Mouse (Mus musculus): ENCODE measurements around the gene Acads.
"Not testable (repeated sequence)": the region's sequence is repeated elsewhere in the genome, so short reads cannot be mapped to it uniquely, and the experiment has no call there.

The Acads gene

DNA sequence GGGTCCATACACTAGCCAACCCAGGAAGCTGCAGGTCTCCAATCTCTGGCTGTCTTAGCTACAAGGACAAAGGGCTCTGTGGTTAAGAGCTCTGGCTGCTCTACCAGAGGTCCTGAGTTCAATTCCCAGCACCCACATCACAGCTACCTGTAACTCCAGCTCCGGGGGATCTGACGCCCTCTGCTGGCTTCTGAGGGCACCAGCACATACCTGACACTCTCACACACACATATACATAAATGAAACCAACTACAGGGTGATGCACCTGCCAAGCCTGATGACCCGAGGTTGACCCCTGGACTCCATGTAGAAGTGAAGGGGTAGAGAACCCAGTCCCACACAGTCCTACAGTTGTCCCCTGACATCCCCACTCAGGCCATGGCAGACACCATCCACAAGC is 2.7 kb downstream of the Acads start:
- no peak for DNase-seq

DNA sequence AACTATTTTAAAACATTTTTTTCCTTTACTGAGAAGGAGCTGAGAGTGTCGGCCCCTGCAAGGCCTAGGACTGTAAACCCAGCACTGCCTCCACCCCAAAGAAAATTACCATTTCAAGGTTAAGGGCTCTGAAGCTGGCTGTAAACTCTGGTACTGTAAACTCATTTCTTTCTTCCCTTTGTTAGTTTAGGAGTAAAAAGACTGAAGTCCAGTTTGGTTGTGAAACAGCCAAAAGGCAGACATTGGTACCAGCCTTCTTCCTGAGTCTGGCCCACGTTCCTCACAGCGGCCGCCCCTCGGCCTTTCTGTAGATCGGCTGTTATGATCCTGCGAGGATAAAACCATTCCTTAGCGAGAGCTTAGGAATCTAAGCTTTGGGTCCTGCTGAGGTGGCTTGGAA is 4.6 kb downstream of the Acads start:
- no peak for DNase-seq

DNA sequence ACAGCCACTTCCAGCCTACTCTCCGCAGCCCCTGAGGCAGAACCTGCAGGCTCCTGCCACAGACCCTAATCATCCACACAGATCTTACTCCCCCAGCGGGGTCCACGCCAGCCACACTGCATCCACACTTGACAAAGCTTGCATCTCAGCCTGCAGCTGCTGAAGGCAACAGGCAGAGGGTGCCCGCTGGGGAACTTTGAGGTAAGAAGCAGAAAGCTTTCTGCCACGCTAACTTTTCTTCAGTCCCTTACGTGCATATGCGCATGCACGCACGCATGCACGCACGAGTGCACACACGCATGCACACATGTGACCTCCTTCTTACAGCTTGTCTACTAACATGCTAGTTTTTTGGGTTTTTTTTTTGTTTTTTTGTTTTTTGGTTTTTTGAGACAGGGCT is 5.9 kb downstream of the Acads start:
- DNase-seq, result no peak

DNA sequence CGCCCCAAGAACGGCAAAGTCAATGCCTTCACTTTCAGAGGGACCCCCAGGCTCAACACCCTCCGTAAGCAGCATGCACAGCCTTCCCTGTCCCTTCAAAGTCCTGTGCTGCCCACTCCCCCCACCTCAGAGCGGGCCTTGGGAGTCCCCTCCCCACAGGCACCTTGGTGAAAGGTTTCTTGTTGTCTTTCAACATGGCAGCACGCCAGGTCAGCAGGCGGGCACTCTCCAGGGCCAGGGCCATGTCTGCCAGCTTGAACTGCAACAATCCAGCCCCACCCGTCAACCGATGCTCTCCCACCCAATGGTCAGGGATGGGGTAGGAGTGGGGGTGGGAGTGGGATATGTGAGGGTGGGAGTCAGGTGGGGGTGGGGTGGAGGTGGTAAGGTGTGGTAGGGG is 8.0 kb downstream of the Acads start:
- DNase-seq, result no peak

DNA sequence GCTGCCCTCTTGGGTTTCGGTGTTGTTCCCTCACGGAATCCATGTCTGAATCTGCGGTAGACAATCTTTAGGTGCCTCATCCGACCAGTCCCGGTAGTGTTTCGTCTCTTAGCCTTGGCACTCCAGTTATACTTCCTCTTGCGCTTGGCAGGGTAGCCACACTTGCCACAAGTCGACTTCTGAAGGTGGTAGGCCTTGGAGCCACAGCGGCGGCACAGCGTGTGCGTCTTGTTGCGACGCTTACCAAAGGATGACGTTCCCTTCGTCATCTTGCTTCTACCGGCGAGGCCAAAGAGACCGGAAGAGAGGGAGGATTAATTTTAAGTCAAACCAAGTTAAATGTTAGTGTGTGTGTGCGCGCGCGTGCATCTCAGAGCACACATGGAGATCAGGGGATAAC is 15.9 kb downstream of the Acads start:
- not testable (repeated sequence) for DNase-seq

DNA sequence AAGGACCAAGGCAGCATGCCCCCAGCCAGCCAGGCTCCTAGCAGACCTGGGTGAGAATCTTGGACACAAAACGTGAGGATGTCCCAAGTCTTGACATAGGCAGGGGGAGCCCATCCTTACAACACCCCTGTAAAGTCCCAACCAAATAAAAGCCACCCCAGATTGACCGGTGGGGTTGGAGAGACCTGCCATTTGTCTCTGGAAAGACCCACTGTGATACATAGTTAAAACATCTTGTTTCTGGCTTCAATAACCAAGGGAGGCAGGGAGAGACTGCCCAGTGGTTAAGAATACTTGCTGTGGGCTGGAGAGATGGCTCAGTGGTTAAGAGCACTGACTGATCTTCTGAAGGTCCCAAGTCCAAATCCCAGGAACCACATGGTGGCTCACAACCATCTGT is 16.9 kb downstream of the Acads start:
- DNase-seq, result no peak

DNA sequence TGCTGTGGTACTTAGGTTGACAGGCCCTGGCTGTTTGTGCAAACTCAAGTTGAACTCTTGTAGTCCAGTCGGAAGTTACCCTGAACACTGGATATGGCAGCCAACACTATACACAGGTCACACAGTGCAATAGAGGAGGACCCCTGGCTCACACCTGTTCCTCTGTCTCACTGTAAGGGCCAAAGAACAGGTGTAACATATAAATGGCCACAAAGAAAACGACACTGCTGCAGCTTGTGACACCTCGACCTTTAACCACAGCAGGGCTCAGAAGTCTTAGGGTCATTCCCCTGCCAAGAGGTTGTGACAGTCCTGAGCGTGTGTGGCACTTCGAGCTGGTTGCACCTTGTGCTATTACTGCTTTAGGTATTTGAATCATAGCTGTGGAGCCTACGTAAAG is 18.7 kb downstream of the Acads start:
- DNase-seq, result no peak

DNA sequence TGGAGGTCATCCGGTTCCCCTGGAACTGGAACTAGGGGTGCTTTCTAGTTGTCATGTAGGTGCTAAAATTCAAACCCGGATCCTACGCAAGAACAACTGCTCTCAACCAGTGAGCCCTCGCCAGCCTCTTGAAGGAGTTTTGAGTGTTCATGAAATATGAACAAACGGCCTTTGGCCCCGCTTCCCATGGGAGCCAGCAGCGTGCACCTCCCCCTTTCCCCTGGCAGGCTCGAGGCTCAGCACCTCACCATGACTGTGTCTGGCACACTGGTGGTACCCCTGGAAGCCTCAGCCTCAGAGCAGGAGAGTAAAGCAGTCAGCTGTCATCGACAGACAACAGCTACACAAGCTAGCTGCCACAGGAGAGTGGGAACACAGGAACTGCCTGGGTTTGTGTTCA is 19.2 kb downstream of the Acads start:
- no peak for DNase-seq

DNA sequence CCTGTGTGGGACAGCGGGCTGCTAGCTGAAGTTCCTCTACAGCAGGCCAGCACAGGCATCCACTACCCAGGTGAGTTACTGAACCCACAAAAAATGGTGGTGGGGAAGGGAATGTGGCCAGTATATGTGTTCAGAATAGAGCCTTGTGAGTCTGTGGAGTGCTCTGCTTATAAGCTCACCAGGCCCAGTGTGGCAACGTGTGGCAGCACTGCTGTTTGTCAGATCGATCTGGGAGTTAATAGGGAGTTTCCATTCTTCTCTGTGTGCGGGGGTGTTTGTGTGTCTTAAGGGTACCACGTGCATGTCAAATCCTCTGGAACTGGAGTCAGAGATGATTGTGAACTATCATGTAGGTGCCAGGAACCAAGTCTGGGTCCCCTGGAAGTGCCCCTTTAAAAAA is 19.6 kb downstream of the Acads start:
- DNase-seq, result no peak

DNA sequence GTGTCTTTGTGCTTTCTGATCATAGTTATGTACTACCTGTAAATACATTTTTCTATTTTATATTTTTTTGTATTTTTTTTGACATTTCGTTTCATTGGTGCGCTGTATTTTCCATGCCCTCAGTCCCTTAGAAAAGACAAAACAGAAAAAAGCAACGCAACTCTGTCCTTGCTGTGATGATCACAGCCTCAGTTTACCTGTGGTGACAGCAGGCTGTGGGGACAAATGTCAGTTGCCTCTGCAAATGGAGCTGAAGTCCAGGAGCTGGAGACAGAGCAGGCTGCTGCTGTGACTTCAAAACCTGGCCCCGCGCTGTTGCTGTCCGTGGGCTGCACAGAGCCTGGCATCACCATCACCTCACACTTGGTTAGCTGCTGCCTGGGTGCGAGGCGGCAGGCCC is 21.0 kb downstream of the Acads start, which contains the start of gene Gm10401:
TSS of gene Gm10401 (minus strand) at position 101 of the 400 bp plus-strand sequence.
- no peak for DNase-seq

DNA sequence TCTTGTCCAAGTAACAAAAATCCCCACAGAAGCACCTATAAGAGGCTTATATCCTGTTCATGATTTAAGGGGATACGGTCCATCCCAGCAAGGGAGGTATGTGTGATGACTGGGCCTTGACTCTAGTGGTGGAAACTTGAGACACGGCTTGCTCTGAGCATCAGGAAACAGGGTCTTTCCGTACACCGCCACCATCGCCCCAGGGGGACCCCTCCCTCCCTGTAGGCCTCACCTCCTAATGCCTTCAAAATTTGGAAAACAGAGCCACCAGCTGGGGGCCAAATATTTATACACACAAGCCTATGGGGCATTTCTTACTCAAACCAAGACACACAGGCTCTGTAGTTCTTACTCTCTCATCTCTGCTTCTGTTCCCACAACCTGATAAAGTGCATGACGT is 27.4 kb downstream of the Acads start:
- no peak for DNase-seq

DNA sequence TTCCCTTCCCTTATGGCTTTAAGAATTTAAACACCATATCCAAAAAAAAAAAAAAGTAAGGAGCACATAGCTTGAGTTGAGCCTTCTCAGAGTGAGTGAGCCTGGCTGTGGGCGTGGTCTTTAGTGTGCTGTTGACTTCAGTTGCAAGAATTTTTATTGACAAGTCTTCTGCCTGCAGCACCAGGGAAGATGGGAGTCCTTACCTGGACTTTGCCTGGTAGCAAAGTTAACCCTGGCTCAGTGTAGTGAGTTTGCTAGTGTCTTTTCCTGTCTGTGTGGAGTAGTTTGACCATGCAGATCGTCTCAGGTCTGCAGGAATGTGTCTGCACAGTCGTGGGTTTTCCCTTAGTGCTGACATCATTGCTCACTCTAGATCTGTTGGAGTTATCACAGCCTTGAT is 28.1 kb downstream of the Acads start:
- DNase-seq, result no peak

DNA sequence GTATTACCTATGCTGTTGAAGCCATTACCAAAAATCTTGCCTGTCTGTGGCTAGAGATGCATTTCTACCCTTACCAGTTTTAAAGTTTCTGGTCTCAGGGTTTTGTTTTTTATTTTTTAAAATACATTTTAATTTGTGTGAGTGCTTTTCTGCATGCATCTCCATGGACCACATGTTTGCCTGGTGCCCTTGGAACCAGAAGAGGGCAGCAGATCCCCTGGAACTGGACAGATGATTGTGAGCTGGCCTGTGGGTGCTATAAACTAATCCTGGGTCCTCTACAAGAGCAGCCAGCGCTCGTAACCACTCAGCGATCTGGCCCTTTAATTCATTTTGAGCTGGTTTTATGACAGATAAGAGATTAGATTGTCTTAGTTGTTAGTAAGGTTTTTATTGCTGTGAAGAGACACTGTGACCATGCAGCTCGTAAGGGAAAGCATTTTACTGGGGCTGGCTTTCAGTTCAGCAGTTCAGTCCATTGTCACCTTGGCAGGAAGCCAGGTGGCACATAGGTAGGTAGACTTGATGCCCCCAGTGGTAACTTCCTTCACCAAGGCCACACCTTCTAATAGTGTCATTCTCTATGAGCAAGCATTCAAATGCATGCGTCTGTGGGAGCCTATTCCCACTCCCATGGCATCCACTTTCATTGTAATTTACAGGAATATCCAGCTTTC is 29.4 kb downstream of the Acads start:
- DNase-seq, result no peak

DNA sequence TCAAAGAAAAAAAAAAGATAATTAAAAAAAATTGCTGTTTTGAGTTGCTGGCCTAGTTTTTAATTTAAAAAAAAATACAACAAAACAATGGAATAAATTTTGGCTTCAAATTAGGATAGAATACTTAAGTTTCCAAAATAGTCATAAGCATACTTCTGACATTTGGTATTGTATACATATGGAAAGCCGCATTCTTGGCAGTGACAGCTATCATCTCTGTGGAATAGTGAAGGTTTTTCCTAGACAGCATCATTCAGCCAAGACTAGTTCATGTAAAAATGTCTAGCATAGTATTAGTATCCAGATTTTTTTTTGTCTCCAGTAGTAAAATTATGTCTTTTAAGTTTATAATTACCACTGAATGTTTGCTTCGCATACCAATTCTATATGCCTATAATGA is 33.5 kb downstream of the Acads start:
- DNase-seq, result no peak

DNA sequence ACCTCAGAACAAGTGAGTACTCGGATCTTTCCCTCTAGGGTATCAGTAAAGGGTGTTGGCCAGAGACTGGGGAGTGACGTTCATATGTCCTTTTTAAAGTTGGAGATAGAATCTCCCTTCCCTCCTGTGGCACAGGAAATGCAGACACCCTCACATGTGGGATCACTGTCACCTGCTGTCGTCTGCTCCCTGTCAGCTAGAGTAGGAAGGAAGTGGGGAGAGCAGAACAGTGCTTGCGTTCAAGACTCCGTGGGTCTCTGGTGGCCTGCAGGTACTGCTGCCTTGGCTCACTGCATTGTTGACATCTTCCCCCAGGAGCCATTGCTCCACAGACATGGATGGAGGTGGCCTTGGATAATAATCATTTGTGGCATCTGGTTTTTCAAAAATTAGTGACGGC is 35.7 kb downstream of the Acads start:
- no peak for DNase-seq

DNA sequence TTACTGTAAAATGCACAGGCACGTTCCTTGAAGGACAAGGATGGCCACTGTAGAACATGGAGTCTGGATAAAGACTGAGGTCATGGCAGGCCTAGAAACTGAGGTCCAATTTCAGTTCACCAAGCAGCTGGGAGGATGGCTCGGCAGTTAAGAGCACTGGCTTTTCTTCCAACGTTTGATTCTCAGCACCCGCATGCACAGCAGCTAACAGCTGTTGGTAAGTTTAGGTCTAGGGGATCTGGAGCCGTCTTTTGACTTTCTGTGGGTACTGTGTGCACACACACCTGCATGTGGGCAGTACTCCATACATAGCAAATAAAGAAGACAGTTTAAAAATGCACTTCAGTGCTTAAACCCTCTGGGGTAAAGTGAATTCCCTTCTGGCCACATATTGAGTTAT is 37.5 kb downstream of the Acads start:
- DNase-seq, result no peak

DNA sequence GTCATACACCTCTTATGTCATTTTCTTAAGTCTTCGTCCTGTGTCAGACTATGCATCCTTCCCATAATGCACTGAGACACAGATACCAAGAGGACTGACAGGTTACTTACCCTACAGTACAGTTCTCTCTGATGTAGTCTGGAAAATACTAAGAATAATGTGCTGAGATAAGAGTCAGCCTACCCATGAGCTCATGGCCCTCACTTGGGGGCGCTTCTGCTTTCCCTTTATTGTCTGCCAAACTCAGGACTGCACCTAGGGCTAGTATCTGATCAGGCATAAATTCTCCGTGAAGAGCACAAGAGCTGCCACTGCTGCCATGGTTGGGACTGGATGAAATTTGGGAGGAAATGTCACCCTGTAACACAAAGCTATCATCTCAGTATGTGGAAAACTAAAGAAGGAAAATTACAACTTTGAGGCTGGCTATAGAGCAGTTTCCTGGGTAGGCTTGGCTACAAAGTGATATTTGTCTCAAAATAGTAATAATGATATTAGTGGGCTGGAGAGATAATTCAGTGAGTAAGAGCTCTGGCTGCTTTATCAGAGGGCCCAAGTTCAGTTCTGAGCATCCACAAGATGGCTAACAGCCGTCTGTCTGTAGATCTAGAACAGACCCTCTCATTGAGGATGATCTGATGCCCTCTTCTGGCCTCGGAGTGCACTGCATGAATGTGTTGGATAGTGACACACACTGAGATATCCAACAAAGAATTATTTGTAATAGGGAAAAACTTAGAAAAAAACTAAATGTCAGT is 42.8 kb downstream of the Acads start:
- DNase-seq, result peak; percentile 72

DNA sequence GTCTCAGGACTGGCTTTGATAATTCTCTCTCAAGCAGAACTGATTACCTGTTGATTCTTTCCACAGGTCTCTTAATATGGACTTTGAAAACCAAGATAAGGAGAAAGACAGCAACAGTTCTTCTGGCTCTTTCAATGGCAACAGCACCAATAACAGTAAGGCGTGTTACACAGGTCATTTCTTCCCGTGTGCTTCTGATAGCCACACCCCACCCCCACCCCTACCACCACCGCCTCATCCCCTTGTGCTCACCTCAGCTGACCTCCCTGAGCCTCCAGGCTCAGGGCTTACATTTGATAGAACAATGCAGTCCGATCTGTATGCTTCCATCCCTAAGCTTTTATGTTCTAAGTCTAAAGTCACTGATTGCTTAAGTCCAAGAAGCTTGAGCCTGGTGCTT is 44.4 kb downstream of the Acads start:
- no peak for DNase-seq

DNA sequence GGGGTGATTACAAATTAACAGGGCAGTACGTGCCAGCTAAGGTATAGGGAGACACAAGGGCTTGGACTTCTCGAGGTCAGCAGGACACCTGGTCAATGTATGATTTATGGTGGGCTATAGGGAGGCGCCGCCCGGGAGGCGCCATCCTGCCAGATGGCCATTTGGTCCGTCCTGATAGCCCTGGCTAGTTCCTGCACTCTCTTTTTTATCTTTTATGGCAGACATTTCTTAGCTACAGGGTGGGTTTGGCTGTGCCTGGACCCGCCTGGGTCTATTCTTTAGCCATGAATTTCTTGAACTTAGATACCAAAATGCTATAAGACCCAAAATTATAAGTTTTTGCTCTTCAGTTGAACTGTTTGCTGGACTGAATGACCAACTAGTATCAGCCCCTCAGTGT is 45.8 kb downstream of the Acads start:
- not testable (repeated sequence) for DNase-seq

DNA sequence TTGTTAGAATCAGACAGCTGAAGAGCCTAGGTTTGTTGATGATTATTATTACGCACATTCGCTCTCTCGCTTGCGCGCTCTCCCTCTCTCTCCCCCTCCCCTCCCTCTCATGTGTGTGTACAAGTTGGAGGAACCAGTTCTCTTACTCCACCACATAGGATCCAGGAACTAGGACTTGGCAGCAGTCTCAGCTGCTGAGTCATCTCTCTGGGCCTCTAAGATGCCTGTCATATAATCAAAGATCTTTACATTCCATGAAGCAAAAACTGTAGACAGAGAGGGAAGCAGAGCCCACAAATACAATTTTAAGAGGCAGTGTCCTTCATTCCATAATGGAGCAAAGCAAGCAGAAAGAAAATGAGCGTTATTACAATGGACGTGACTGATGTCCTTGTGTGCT is 47.0 kb downstream of the Acads start:
- peak; percentile 27 for DNase-seq

DNA sequence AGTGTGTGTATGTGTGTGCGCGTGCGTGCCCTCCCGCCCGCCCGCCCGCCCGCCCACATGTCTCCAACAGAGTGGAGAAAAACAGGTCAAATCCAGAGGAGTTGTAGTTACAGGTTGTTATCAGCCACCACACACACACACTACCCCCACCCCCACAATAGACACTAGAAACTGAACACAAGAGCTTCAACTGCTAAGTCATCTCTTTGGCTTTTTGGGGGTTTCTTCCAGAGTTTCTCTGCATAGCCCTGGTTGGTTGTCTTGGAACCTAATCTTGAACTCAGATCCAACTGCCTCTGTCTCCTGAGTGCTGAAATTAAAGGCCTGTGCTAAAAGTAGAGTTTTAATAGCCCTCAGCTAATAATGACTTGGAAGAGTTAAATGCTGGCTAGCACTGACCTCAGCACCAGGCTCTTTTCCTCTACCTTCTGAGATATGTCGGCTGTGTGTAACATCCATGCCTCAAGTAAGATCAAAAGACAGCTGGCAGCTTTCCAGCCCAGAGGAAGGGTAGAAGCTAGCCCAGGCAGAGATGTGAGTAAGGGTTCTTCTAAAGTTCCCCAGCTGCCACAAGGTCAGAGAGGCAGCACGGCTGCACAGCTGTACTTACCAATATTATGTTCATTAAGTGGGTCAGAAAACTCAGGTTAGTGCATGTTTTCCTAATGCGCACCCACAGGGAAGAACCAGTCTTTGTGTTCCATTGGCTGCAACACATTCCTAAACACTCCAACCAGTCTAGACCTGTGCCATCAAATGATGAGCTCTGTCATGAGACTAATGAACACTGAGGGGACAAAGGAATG is 47.8 kb downstream of the Acads start:
- peak; percentile 29 for DNase-seq

DNA sequence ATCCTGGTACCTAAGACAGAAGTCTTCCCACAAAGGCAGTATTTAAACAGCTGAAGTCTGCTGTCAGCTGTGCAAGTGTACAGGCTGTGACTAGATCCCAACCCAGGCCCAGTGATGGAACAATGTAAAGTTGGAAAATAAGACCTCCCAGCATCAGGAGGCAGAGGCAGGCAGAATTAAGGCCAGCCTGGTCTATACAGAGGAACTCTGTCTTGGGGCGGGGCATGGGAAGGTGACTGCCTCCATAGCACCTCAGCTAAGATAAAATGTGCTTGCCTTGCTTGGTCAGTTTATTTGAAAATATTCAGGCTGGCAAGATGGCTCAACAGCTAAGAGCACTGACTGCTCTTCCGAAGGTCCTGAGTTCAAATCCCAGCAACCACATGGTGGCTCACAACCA is 48.7 kb downstream of the Acads start:
- DNase-seq, result no peak

DNA sequence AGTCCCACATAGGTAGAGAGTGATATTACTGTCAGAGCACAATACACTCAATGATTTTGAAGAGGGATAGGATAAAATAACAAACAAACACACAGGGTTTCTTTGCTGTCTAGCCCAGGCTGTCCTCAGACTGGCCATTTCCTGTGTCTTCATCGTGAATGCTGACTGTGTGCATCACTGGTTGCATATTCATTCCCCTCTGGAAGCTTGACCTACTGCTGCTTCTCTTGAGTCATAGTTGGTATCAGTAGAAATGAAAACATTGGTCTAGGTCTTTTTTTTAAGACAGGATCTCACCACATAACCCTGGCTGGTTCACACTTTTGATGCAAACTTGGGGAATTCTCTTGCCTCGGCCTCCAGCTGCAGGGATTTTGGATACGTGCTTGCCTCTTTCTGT is 49.5 kb downstream of the Acads start:
- DNase-seq, result no peak
